Mouse (Mus musculus): Measurements from ENCODE around the gene Olfr1336.

GRCm38 (mm10) chr7:6466951-6467350, 11.0 kb downstream of the Olfr1336 start, which contains the start of gene Olfr1346:
- TF ChIP-seq CTCF (IDR thresholded peaks at IDR 0.05; ENCODE audit: low read depth) = no peak
- TF ChIP-seq EP300 (IDR thresholded peaks at IDR 0.05; ENCODE audit: low read depth) = no peak

Data from liver, embryonic 14.5 days (tissue).